8 mouse cellular contexts compared by ENCODE assay signal in genomic region chr11:4160758-4161480, GRCm38 (mm10). TPM values are rescaled to one million over a fixed set of nuclear protein-coding genes. Genes with fewer than 3 reads are reported as not detected.
DNase-seq lines count a peak whose midpoint lies in the region; ATAC-seq and TF ChIP-seq lines count a peak whose summit lies in the region.

No protein-coding gene starts in this region.

- H3K4me1 ChIP-seq in heart, embryonic 12.5 days (replicated peaks) = peaks cover 37% of the 10 kb centered on the region
- peaks cover 51% of the 10 kb centered on the region for H3K4me1 ChIP-seq in E14TG2a.4 (replicated peaks; ENCODE audit: low read depth, low read length)
- H3K4me1 ChIP-seq in forebrain, embryonic 12.5 days = peaks cover 44% of the 10 kb centered on the region
- H3K4me1 ChIP-seq in liver, embryonic 16.5 days (ENCODE audit: control insufficient read depth, low read depth, low read length) = peaks cover 21% of the 10 kb centered on the region

- H3K4me3 ChIP-seq in heart, embryonic 12.5 days = peak overlapping the region; percentile 84
- H3K4me3 ChIP-seq in E14TG2a.4 (replicated peaks; ENCODE audit: low read length) = peak overlapping the region; percentile 96
- peak overlapping the region; percentile 87 for H3K4me3 ChIP-seq in forebrain, embryonic 12.5 days (replicated peaks)
- peak overlapping the region; percentile 87 for H3K4me3 ChIP-seq in liver, embryonic 16.5 days (ENCODE audit: low read depth, low read length)

- H3K4me2 ChIP-seq in heart, embryonic 12.5 days = peak overlapping the region; percentile 99
- peak overlapping the region; percentile 85 for H3K4me2 ChIP-seq in forebrain, embryonic 12.5 days
- peak overlapping the region; percentile 86 for H3K4me2 ChIP-seq in liver, embryonic 16.5 days (ENCODE audit: low read depth, low read length)

- no peak for TF ChIP-seq CTCF in E14TG2a.4 (conservative IDR thresholded peaks at IDR 0.05; ENCODE audit: low read length)

- peak overlapping the region; percentile 92; the same call in 1 of the 2 replicates for H3K27ac ChIP-seq in heart, embryonic 12.5 days (ENCODE audit: poor library complexity, severe bottlenecking)
- H3K27ac ChIP-seq in forebrain, embryonic 12.5 days = peak overlapping the region; percentile 92
- H3K27ac ChIP-seq in liver, embryonic 16.5 days (ENCODE audit: low read length) = peak overlapping the region; percentile 78

- no peaks in the 10 kb centered on the region for H3K27me3 ChIP-seq in heart, embryonic 12.5 days (replicated peaks)
- H3K27me3 ChIP-seq in E14TG2a.4 (ENCODE audit: insufficient read depth, low read length) = no peaks in the 10 kb centered on the region
- H3K27me3 ChIP-seq in forebrain, embryonic 12.5 days = no peaks in the 10 kb centered on the region
- no peaks in the 10 kb centered on the region for H3K27me3 ChIP-seq in liver, embryonic 16.5 days (ENCODE audit: control insufficient read depth, insufficient read depth, low read depth, low read length)

- H3K9ac ChIP-seq in heart, embryonic 12.5 days = peak overlapping the region; percentile 90
- H3K9ac ChIP-seq in forebrain, embryonic 12.5 days = peak overlapping the region; percentile 89
- H3K9ac ChIP-seq in liver, embryonic 16.5 days (ENCODE audit: low read depth, low read length) = peak overlapping the region; percentile 79

- WGBS in heart, embryonic 12.5 days = 7% methylated on average over 15 of the region's 15 CpGs
- WGBS in forebrain, embryonic 12.5 days = 9% methylated on average over 15 of the region's 15 CpGs
- 2% methylated on average over 15 of the region's 15 CpGs for WGBS in liver, embryonic 16.5 days (ENCODE audit: insufficient replicate concordance)

- H3K36me3 ChIP-seq in heart, embryonic 12.5 days = peaks cover 47% of the 10 kb centered on the region
- peaks cover 50% of the 10 kb centered on the region for H3K36me3 ChIP-seq in E14TG2a.4 (ENCODE audit: insufficient read depth, low read length)
- peaks cover 44% of the 10 kb centered on the region for H3K36me3 ChIP-seq in forebrain, embryonic 12.5 days (replicated peaks)
- peaks cover 30% of the 10 kb centered on the region for H3K36me3 ChIP-seq in liver, embryonic 16.5 days (ENCODE audit: control insufficient read depth, insufficient read depth)

- H3K9me3 ChIP-seq in heart, embryonic 12.5 days (replicated peaks) = no peaks in the 10 kb centered on the region
- no peaks in the 10 kb centered on the region for H3K9me3 ChIP-seq in E14TG2a.4 (ENCODE audit: low read length)
- no peaks in the 10 kb centered on the region for H3K9me3 ChIP-seq in forebrain, embryonic 12.5 days
- H3K9me3 ChIP-seq in liver, embryonic 16.5 days (replicated peaks; ENCODE audit: control insufficient read depth, low read length) = no peaks in the 10 kb centered on the region

- ATAC-seq in heart, embryonic 12.5 days (ENCODE audit: insufficient number of reproducible peaks, low FRiP score) = 0 out of 2 replicates have a peak, but pooled peaks have one; percentile 2
- ATAC-seq in forebrain, embryonic 12.5 days (ENCODE audit: low FRiP score) = 0 out of 2 replicates have a peak, but pooled peaks have one; percentile 1
- ATAC-seq in liver, embryonic 16.5 days (ENCODE audit: low read depth) = peak; percentile 8; the same call in 1 of the 2 replicates

- no peak for DNase-seq in heart, adult 8-10 months (ENCODE audit: low spot score)
- DNase-seq in spleen, postnatal 14 days (ENCODE audit: low spot score in 2 of 2) = no peak
- DNase-seq in urinary bladder, postnatal 10 days (ENCODE audit: low spot score) = no peak
- DNase-seq in right cerebral cortex, postnatal 36 days (ENCODE audit: low spot score in 2 of 2) = no peak

RNA-seq across cellular contexts. Expression of gene Sf3a1, which starts 0.8 kb away (rescaled TPM):
- polyA plus RNA-seq in heart, embryonic 12.5 days (2016; fragmentation: Nextera tagmentation; extraction: Ambion mirVana) = 43.1 and 46.5 TPM in 2 replicates
- 10 to 100 TPM; 25.8 to 34.5 (median 30.4) TPM for total RNA-seq in heart, adult 8-10 months (2022)
- polyA plus RNA-seq in forebrain, embryonic 12.5 days (2016; fragmentation: Nextera tagmentation; extraction: Ambion mirVana) = 83.9 and 88.4 TPM in 2 replicates
- 15.9 and 18.2 TPM in 2 replicates for polyA plus RNA-seq in liver, embryonic 16.5 days (2015; fragmentation: Nextera tagmentation; extraction: Ambion mirVana)

RNA-seq across cellular contexts. Expression of gene Ccdc157, which starts 0.8 kb away (rescaled TPM):
- 4.7 and 5.5 TPM in 2 replicates for polyA plus RNA-seq in heart, embryonic 12.5 days (2016; fragmentation: Nextera tagmentation; extraction: Ambion mirVana)
- total RNA-seq in heart, adult 8-10 months (2022) = 1 to 10 TPM; 3.0 to 4.2 (median 3.6) TPM
- polyA plus RNA-seq in forebrain, embryonic 12.5 days (2016; fragmentation: Nextera tagmentation; extraction: Ambion mirVana) = 7.4 and 8.5 TPM in 2 replicates
- polyA plus RNA-seq in liver, embryonic 16.5 days (2015; fragmentation: Nextera tagmentation; extraction: Ambion mirVana) = 0.39 and 0.79 TPM in 2 replicates

RNA-seq across cellular contexts. Expression of gene Tbc1d10a, which starts 25.7 kb away (rescaled TPM):
- 15.6 TPM in 2 replicates for polyA plus RNA-seq in heart, embryonic 12.5 days (2016; fragmentation: Nextera tagmentation; extraction: Ambion mirVana)
- total RNA-seq in heart, adult 8-10 months (2022) = 1 to 10 TPM; 7.6 to 9.2 (median 8.2) TPM
- polyA plus RNA-seq in forebrain, embryonic 12.5 days (2016; fragmentation: Nextera tagmentation; extraction: Ambion mirVana) = 22.3 and 26.7 TPM in 2 replicates
- 6.5 and 6.6 TPM in 2 replicates for polyA plus RNA-seq in liver, embryonic 16.5 days (2015; fragmentation: Nextera tagmentation; extraction: Ambion mirVana)

RNA-seq across cellular contexts. Expression of gene Rnf215, which starts 25.9 kb away (rescaled TPM):
- 21.4 and 22.0 TPM in 2 replicates for polyA plus RNA-seq in heart, embryonic 12.5 days (2016; fragmentation: Nextera tagmentation; extraction: Ambion mirVana)
- 10 to 100 TPM in 3 of 4 experiments, 1 to 10 TPM in 1; 10.0 to 14.2 (median 11.2) TPM for total RNA-seq in heart, adult 8-10 months (2022)
- polyA plus RNA-seq in forebrain, embryonic 12.5 days (2016; fragmentation: Nextera tagmentation; extraction: Ambion mirVana) = 35.5 and 37.0 TPM in 2 replicates
- polyA plus RNA-seq in liver, embryonic 16.5 days (2015; fragmentation: Nextera tagmentation; extraction: Ambion mirVana) = 4.6 and 5.0 TPM in 2 replicates

RNA-seq across cellular contexts. Expression of gene Sec14l2, which starts 37.7 kb away (rescaled TPM):
- polyA plus RNA-seq in heart, embryonic 12.5 days (2016; fragmentation: Nextera tagmentation; extraction: Ambion mirVana) = 0.86 and 1.1 TPM in 2 replicates
- total RNA-seq in heart, adult 8-10 months (2022) = under 1 TPM; 0.41 to 0.82 (median 0.60) TPM
- polyA plus RNA-seq in forebrain, embryonic 12.5 days (2016; fragmentation: Nextera tagmentation; extraction: Ambion mirVana) = 2.6 and 3.2 TPM in 2 replicates
- 11.6 and 12.0 TPM in 2 replicates for polyA plus RNA-seq in liver, embryonic 16.5 days (2015; fragmentation: Nextera tagmentation; extraction: Ambion mirVana)
